Mouse (Mus musculus): ENCODE results near the gene Lpp. TPM values are rescaled to one million over a fixed set of nuclear protein-coding genes. Genes with fewer than 3 reads are reported as not detected.

Gene Lpp
- total and polyA plus RNA-seq, 2 experiments from 2014 or later = 7.9 to 15.9 TPM

- H3K4me2 ChIP-seq (ENCODE audit: low read depth, low read length, poor library complexity, severe bottlenecking) = no peak overlapping the region
- H3K36me3 ChIP-seq (ENCODE audit: insufficient read depth, low read length) = no peaks in the 10 kb centered on the region
- H3K27ac ChIP-seq (ENCODE audit: low read depth, low read length) = no peak overlapping the region
- no peak for DNase-seq (ENCODE audit: low spot score)
- 55% methylated on average over 6 of the region's 6 CpGs for WGBS
- H3K4me3 ChIP-seq (ENCODE audit: low read depth, low read length) = no peak overlapping the region
- no peak for TF ChIP-seq CTCF (IDR thresholded peaks at IDR 0.05)
- H3K4me1 ChIP-seq (ENCODE audit: insufficient read depth, low read length) = peaks cover 15% of the 10 kb centered on the region; the same call in 1 of the 2 replicates
- no peak for ATAC-seq (ENCODE audit: low FRiP score)
- no peak overlapping the region for H3K9ac ChIP-seq (replicated peaks; ENCODE audit: low read length, poor library complexity, severe bottlenecking)
- H3K9me3 ChIP-seq (ENCODE audit: low read length) = no peaks in the 10 kb centered on the region
- no peaks in the 10 kb centered on the region for H3K27me3 ChIP-seq (ENCODE audit: insufficient read depth, low read length)
These were observed 101.2 kb downstream of the Lpp start for GRCm38 (mm10) chr16:24494531-24494930.

DNA sequence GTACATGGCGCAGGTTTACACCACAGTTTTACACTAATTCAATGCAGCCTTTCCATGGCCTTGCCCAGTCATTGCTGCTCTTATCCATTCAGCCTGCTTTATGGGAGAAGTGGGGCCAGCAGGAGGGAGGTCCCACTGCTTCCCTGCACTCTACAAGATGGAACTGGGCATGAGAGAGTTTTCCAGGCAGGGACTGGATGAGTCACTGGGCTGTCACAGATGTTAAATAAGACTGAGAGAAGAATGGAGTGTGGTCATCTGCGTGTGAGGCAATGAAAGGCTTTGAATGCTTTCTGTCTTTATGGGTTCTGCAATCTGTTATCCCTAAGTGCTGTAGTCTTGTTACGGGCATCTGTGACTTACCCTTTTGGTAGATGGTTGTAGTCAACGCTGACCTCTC, 102.2 kb downstream of the Lpp start:
- no peak for ATAC-seq (ENCODE audit: low FRiP score)
- no peak for DNase-seq (ENCODE audit: low spot score)
- H3K9me3 ChIP-seq (ENCODE audit: low read length) = no peaks in the 10 kb centered on the region
- 88% methylated on average over 4 of the region's 4 CpGs for WGBS
- no peak overlapping the region for H3K4me3 ChIP-seq (ENCODE audit: low read depth, low read length)
- H3K4me1 ChIP-seq (ENCODE audit: insufficient read depth, low read length) = peaks cover 13% of the 10 kb centered on the region; the same call in 1 of the 2 replicates
- no peak overlapping the region for H3K27ac ChIP-seq (ENCODE audit: low read depth, low read length)
- H3K36me3 ChIP-seq (ENCODE audit: insufficient read depth, low read length) = no peaks in the 10 kb centered on the region
- H3K27me3 ChIP-seq (ENCODE audit: insufficient read depth, low read length) = no peaks in the 10 kb centered on the region
- H3K9ac ChIP-seq (replicated peaks; ENCODE audit: low read length, poor library complexity, severe bottlenecking) = no peak overlapping the region
- H3K4me2 ChIP-seq (ENCODE audit: low read depth, low read length, poor library complexity, severe bottlenecking) = no peak overlapping the region
- no peak for TF ChIP-seq CTCF (IDR thresholded peaks at IDR 0.05)

DNA sequence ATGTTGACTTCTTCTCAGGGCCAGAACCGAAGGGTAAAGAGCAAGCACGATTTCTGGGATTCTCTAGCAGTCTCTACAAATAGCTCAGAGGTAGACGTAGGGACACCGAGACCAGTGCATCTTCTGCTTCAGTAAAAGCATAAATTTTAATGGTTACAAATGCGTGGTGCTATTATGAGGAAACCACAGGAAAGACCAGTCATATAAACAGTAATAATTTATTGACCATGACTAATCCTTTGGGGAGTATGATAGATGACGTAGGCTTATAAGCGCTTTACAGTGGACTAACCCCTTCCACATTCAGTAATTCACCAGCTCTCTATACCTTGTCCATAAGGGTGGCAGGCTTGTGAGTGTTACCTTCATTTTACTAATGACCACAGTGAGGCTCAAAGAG, 103.3 kb downstream of the Lpp start:
- no peaks in the 10 kb centered on the region for H3K27me3 ChIP-seq (ENCODE audit: insufficient read depth, low read length)
- H3K9me3 ChIP-seq (ENCODE audit: low read length) = no peaks in the 10 kb centered on the region
- 94% methylated on average over 7 of the region's 7 CpGs for WGBS
- ATAC-seq (ENCODE audit: low FRiP score) (no peak), DNase-seq (ENCODE audit: low spot score) (no peak)
- no peak for TF ChIP-seq CTCF (IDR thresholded peaks at IDR 0.05)
- H3K9ac ChIP-seq (replicated peaks; ENCODE audit: low read length, poor library complexity, severe bottlenecking) = no peak overlapping the region
- peaks cover 7% of the 10 kb centered on the region; the same call in 1 of the 2 replicates for H3K4me1 ChIP-seq (ENCODE audit: insufficient read depth, low read length)
- no peaks in the 10 kb centered on the region for H3K36me3 ChIP-seq (ENCODE audit: insufficient read depth, low read length)
- no peak overlapping the region for H3K27ac ChIP-seq (ENCODE audit: low read depth, low read length)
- no peak overlapping the region for H3K4me3 ChIP-seq (ENCODE audit: low read depth, low read length)
- no peak overlapping the region for H3K4me2 ChIP-seq (ENCODE audit: low read depth, low read length, poor library complexity, severe bottlenecking)

DNA sequence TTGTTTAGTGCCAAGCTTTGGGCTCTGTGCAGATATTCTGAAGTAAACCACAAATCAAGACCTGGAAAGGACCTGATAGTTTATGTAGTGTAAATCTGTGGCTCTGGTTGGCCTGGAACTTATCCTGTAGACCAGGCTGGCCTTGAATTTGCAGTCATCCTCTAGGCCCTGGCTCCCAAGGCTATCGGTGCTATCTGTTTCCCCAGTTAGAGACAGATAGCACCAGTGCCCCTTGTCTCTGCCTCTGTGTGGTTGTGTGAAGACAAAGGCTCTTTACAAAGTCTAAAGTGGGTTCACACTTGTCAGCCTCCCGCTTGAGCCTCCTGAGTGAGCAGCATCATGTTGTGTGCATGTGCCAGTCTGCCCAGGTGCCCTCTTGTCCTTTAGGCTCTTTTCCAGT, 104.1 kb downstream of the Lpp start:
- TF ChIP-seq CTCF (IDR thresholded peaks at IDR 0.05) = no peak
- 96% methylated on average over 2 of the region's 2 CpGs for WGBS
- ATAC-seq (ENCODE audit: low FRiP score) (no peak), DNase-seq (ENCODE audit: low spot score) (no peak)
- H3K27me3 ChIP-seq (ENCODE audit: insufficient read depth, low read length) = no peaks in the 10 kb centered on the region
- no peak overlapping the region for H3K4me2 ChIP-seq (ENCODE audit: low read depth, low read length, poor library complexity, severe bottlenecking)
- no peak overlapping the region for H3K27ac ChIP-seq (ENCODE audit: low read depth, low read length)
- peaks cover 8% of the 10 kb centered on the region; the same call in 1 of the 2 replicates for H3K4me1 ChIP-seq (ENCODE audit: insufficient read depth, low read length)
- H3K9me3 ChIP-seq (ENCODE audit: low read length) = no peaks in the 10 kb centered on the region
- no peak overlapping the region for H3K4me3 ChIP-seq (ENCODE audit: low read depth, low read length)
- no peaks in the 10 kb centered on the region for H3K36me3 ChIP-seq (ENCODE audit: insufficient read depth, low read length)
- no peak overlapping the region for H3K9ac ChIP-seq (replicated peaks; ENCODE audit: low read length, poor library complexity, severe bottlenecking)

DNA sequence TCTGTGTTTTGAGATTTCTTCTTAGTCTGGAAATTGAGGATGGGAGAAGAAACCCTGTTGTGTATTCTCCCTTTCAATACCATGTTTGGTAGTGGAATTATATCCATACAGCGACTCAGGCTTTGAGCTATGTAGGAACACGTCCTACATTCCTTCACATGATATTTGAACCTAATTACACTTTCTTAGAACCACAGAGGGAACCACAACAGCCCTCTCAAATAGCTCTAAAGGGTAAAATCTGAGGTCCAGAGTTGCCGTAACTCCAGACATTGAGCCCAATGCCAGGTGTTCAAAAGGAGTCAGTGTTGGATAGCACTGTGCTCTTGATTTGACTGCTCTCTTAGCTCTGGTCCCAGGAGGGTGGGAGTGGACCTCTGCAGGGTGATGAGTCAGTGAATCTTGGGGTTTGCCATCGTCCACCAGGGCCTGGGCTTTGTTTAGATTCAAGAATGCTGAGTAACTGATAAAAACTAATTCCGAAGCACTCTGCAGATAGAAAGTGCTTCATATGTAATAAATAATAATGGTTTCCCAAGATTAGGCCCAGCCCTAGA, 104.9 kb downstream of the Lpp start:
- ATAC-seq (ENCODE audit: low FRiP score) (no peak), DNase-seq (ENCODE audit: low spot score) (no peak)
- WGBS = 95% methylated on average over 5 of the region's 5 CpGs
- peaks cover 8% of the 10 kb centered on the region; the same call in 1 of the 2 replicates for H3K4me1 ChIP-seq (ENCODE audit: insufficient read depth, low read length)
- no peak overlapping the region for H3K9ac ChIP-seq (replicated peaks; ENCODE audit: low read length, poor library complexity, severe bottlenecking)
- H3K27me3 ChIP-seq (ENCODE audit: insufficient read depth, low read length) = no peaks in the 10 kb centered on the region
- no peak overlapping the region for H3K27ac ChIP-seq (ENCODE audit: low read depth, low read length)
- H3K4me3 ChIP-seq (ENCODE audit: low read depth, low read length) = no peak overlapping the region
- TF ChIP-seq CTCF (IDR thresholded peaks at IDR 0.05) = no peak
- no peak overlapping the region for H3K4me2 ChIP-seq (ENCODE audit: low read depth, low read length, poor library complexity, severe bottlenecking)
- no peaks in the 10 kb centered on the region for H3K9me3 ChIP-seq (ENCODE audit: low read length)
- H3K36me3 ChIP-seq (ENCODE audit: insufficient read depth, low read length) = no peaks in the 10 kb centered on the region

- Histone ChIP-seq H3K4me1 (ENCODE audit: insufficient read depth, low read length) (peaks cover 8% of the 10 kb centered on the region; the same call in 1 of the 2 replicates), H3K9ac (replicated peaks; ENCODE audit: low read length, poor library complexity, severe bottlenecking) (no peak overlapping the region), H3K36me3 (ENCODE audit: insufficient read depth, low read length) (no peaks in the 10 kb centered on the region), H3K9me3 (ENCODE audit: low read length) (no peaks in the 10 kb centered on the region), H3K4me3 (ENCODE audit: low read depth, low read length) (no peak overlapping the region), H3K4me2 (ENCODE audit: low read depth, low read length, poor library complexity, severe bottlenecking) (no peak overlapping the region), H3K27ac (ENCODE audit: low read depth, low read length) (no peak overlapping the region), H3K27me3 (ENCODE audit: insufficient read depth, low read length) (no peaks in the 10 kb centered on the region)
- DNase-seq (ENCODE audit: low spot score) (no peak), ATAC-seq (ENCODE audit: low FRiP score) (no peak)
- no peak for TF ChIP-seq CTCF (IDR thresholded peaks at IDR 0.05)
- 81% methylated on average over 6 of the region's 6 CpGs for WGBS
These were observed 107.9 kb downstream of the Lpp start for GRCm38 (mm10) chr16:24501197-24501596.
